Mouse (Mus musculus) mouse embryonic stem cell (cell line): ENCODE data around the gene Ugt2b5.
"Not testable (repeated sequence)": the region's sequence is repeated elsewhere in the genome, so short reads cannot be mapped to it uniquely, and the experiment has no call there.

Experiments
- in situ Hi-C, 2 experiments: fragments of 300-500 bp; cut with MboI; formaldehyde crosslinking; loops; 1 replicate in 1 of 2; 3 replicates in 1 of 2; pipeline ENCODE4 v1.14.3; 2019 to 2020; ENCODE audit warnings: low sequenced_read_pairs in 2 of 2, low pct_unique_long_range_greater_than_20kb in 1 of 2, mixed read lengths in 1 of 2; ENCODE audit not compliant: unreplicated experiment in 1 of 2

Ugt2b5 gene

GRCm38 (mm10) chr5:87140196-87140595, at the start of gene Ugt2b5:
TSS of gene Ugt2b5 (minus strand) at chr5:87140318.
- in situ Hi-C loops = loop anchor here in 1 of 2 experiments (25.0 kb wide), 1 partner anchor 278 kb away; no protein-coding TSS in a partner anchor

- in situ Hi-C loops = not testable (repeated sequence)
Observed at GRCm38 (mm10) chr5:87175780-87176179, 35.7 kb upstream of the Ugt2b5 start.

- in situ Hi-C loops = no loop called here
Observed at GRCm38 (mm10) chr5:87174671-87175070, 34.6 kb upstream of the Ugt2b5 start.

GRCm38 (mm10) chr5:87147741-87148454, 7.8 kb upstream of the Ugt2b5 start:
- in situ Hi-C loops = loop anchor here in 1 of 2 experiments (25.0 kb wide), 1 partner anchor 286 kb away; no protein-coding TSS in a partner anchor

- in situ Hi-C loops = loop anchor here in 1 of 2 experiments (25.0 kb wide), 1 partner anchor 281 kb away; no protein-coding TSS in a partner anchor
Observed at GRCm38 (mm10) chr5:87142865-87143456, 2.8 kb upstream of the Ugt2b5 start.

GRCm38 (mm10) chr5:87103697-87104096, 36.4 kb downstream of the Ugt2b5 start:
- in situ Hi-C loops = not testable (repeated sequence)

GRCm38 (mm10) chr5:87092346-87093027, 47.6 kb downstream of the Ugt2b5 start, which contains the start of gene Ugt2b36:
TSS of gene Ugt2b36 (minus strand) at chr5:87092555.
- in situ Hi-C loops = no loop called here

GRCm38 (mm10) chr5:87091111-87091510, 49.0 kb downstream of the Ugt2b5 start:
- in situ Hi-C loops = no loop called here

- in situ Hi-C loops = no loop called here
Observed at GRCm38 (mm10) chr5:87089264-87089663, 50.9 kb downstream of the Ugt2b5 start.

GRCm38 (mm10) chr5:87086269-87086668, 53.8 kb downstream of the Ugt2b5 start:
- in situ Hi-C loops = no loop called here
